Mouse (Mus musculus) liver, adult 2 months (tissue): ENCODE measurements around the gene Atxn10. TPM values are rescaled to one million over a fixed set of nuclear protein-coding genes. Genes with fewer than 3 reads are reported as not detected.

Source experiments
- DNase-seq: peaks from one replicate; pipeline ENCODE4 v3.0.0-alpha.2; 2011; ENCODE audit warnings: low read depth, low spot score; ENCODE audit errors: extremely low read depth
- H3K27ac ChIP-seq: fragments of 200-500 bp; replicated peaks from 2 replicates; pipeline ENCODE4 v1.5.1; 2012; ENCODE audit warnings: low read depth, mild to moderate bottlenecking, control low read depth, inconsistent platforms, low read length; ENCODE audit not compliant: insufficient read depth
- H3K27me3 ChIP-seq: fragments of 200-500 bp; 2 replicates; pipeline ENCODE4 v1.6.1; 2012; ENCODE audit warnings: mild to moderate bottlenecking, moderate library complexity, low read length, inconsistent platforms; ENCODE audit not compliant: control insufficient read depth, insufficient read depth
- H3K36me3 ChIP-seq: fragments of 200-500 bp; 2 replicates; pipeline ENCODE4 v1.6.1; 2012; ENCODE audit warnings: low read length, inconsistent platforms; ENCODE audit not compliant: control insufficient read depth, insufficient read depth
- H3K4me1 ChIP-seq: fragments of 200-500 bp; 2 replicates; pipeline ENCODE4 v1.6.1; 2011; ENCODE audit warnings: low read length; ENCODE audit not compliant: control insufficient read depth, insufficient read depth
- H3K4me3 ChIP-seq: fragments of 200-500 bp; 2 replicates; pipeline ENCODE4 v1.5.1; 2011; ENCODE audit warnings: low read depth, mild to moderate bottlenecking, control low read depth, low read length, moderate library complexity; ENCODE audit not compliant: insufficient read depth
- H3K79me2 ChIP-seq: fragments of 200-500 bp; 2 replicates; pipeline ENCODE4 v1.6.1; 2012; ENCODE audit warnings: inconsistent platforms, mild to moderate bottlenecking, low read length, moderate library complexity; ENCODE audit not compliant: control insufficient read depth, insufficient read depth
- H3K9ac ChIP-seq: fragments of 200-500 bp; 2 replicates; pipeline ENCODE4 v1.6.1; 2012; ENCODE audit warnings: low read depth, mild to moderate bottlenecking, control low read depth, inconsistent platforms, low read length
- CTCF ChIP-seq: fragments of 200-500 bp; IDR thresholded peaks from 2 replicates; pipeline ENCODE4 v1.5.1; 2011; ENCODE audit warnings: low read depth, low read length, control low read depth
- POLR2A ChIP-seq: fragments of 200-500 bp; IDR thresholded peaks from 2 replicates; pipeline ENCODE4 v1.6.1; 2011; ENCODE audit warnings: low read length, control low read depth; ENCODE audit not compliant: insufficient read depth; ENCODE audit errors: extremely low read depth
- WGBS: fragments of 180-500 bp; shearing (Covaris S2); methylation state at CpG from one replicate; pipeline ENCODE4 v1.1.7; 2018; 5-methylcytosine and 5-hydroxymethylcytosine counted together
- polyA plus RNA-seq: library from polyadenylated mRNA; depleted of rRNA; stranded (reverse); fragments of >200 nt; gene quantifications from 2 replicates; pipeline ENCODE4 v1.2.3, GENCODE M21; 2012
- total RNA-seq: library from RNA; depleted of rRNA; stranded (reverse); fragments of >200 nt; gene quantifications from 2 replicates; pipeline ENCODE4 v1.2.3, GENCODE M21; 2014

Gene Atxn10
- total and polyA plus RNA-seq, 2 experiments: 36.8 to 41.0 TPM

- no peak overlapping the region for H3K9ac ChIP-seq
- no peaks in the 10 kb centered on the region for H3K27me3 ChIP-seq
- WGBS: 82% methylated on average over 5 of the region's 5 CpGs
- no peak for DNase-seq
- TF ChIP-seq POLR2A: no peak
- TF ChIP-seq CTCF: no peak
- peaks cover 4% of the 10 kb centered on the region for H3K4me1 ChIP-seq
- no peaks in the 10 kb centered on the region for H3K36me3 ChIP-seq
- no peak overlapping the region for H3K27ac ChIP-seq
- peaks cover 11% of the 10 kb centered on the region; the same call in 1 of the 2 replicates for H3K79me2 ChIP-seq
- no peak overlapping the region for H3K4me3 ChIP-seq
These were observed 1.9 kb downstream of the Atxn10 start for GRCm38 (mm10) chr15:85337979-85338378.

GRCm38 (mm10) chr15:85342246-85342645 is 6.2 kb downstream of the Atxn10 start:
- 96% methylated on average over 2 of the region's 2 CpGs for WGBS
- H3K27me3 ChIP-seq: no peaks in the 10 kb centered on the region
- peaks cover 11% of the 10 kb centered on the region for H3K4me1 ChIP-seq
- H3K4me3 ChIP-seq: no peak overlapping the region
- TF ChIP-seq POLR2A: no peak
- no peak for TF ChIP-seq CTCF
- no peaks in the 10 kb centered on the region for H3K36me3 ChIP-seq
- peaks cover 34% of the 10 kb centered on the region; the same call in 1 of the 2 replicates for H3K79me2 ChIP-seq
- H3K27ac ChIP-seq: no peak overlapping the region
- DNase-seq: no peak
- H3K9ac ChIP-seq: no peak overlapping the region

- no peaks in the 10 kb centered on the region for H3K27me3 ChIP-seq
- TF ChIP-seq CTCF (no peak), POLR2A (no peak)
- 90% methylated on average over 2 of the region's 2 CpGs for WGBS
- DNase-seq: no peak
- H3K79me2 ChIP-seq: peaks cover 38% of the 10 kb centered on the region
- H3K4me3 ChIP-seq: no peak overlapping the region
- H3K27ac ChIP-seq: no peak overlapping the region
- no peak overlapping the region for H3K9ac ChIP-seq
- H3K4me1 ChIP-seq: peaks cover 10% of the 10 kb centered on the region
- no peaks in the 10 kb centered on the region for H3K36me3 ChIP-seq
These were observed 8.6 kb downstream of the Atxn10 start for GRCm38 (mm10) chr15:85344673-85345072.

GRCm38 (mm10) chr15:85347058-85347700 is 11.1 kb downstream of the Atxn10 start:
- Histone ChIP-seq H3K9ac (no peak overlapping the region), H3K79me2 (peaks cover 43% of the 10 kb centered on the region), H3K4me1 (peaks cover 10% of the 10 kb centered on the region), H3K27me3 (no peaks in the 10 kb centered on the region), H3K27ac (no peak overlapping the region), H3K36me3 (no peaks in the 10 kb centered on the region), H3K4me3 (no peak overlapping the region)
- 91% methylated on average over 6 of the region's 6 CpGs for WGBS
- no peak for DNase-seq
- TF ChIP-seq POLR2A: no peak
- no peak for TF ChIP-seq CTCF

GRCm38 (mm10) chr15:85350144-85350543 is 14.1 kb downstream of the Atxn10 start:
- Histone ChIP-seq H3K4me3 (no peak overlapping the region), H3K4me1 (peaks cover 3% of the 10 kb centered on the region), H3K27me3 (no peaks in the 10 kb centered on the region), H3K9ac (no peak overlapping the region), H3K36me3 (no peaks in the 10 kb centered on the region), H3K27ac (no peak overlapping the region), H3K79me2 (peaks cover 26% of the 10 kb centered on the region)
- DNase-seq: no peak
- WGBS: 91% methylated on average over 2 of the region's 2 CpGs
- TF ChIP-seq POLR2A (no peak), CTCF (no peak)

GRCm38 (mm10) chr15:85354060-85354459 is 18.0 kb downstream of the Atxn10 start:
- Histone ChIP-seq H3K27me3 (no peaks in the 10 kb centered on the region), H3K79me2 (peaks cover 15% of the 10 kb centered on the region), H3K27ac (no peak overlapping the region), H3K4me1 (peaks cover 8% of the 10 kb centered on the region), H3K4me3 (no peak overlapping the region), H3K9ac (no peak overlapping the region), H3K36me3 (no peaks in the 10 kb centered on the region)
- 52% methylated on average over 9 of the region's 9 CpGs for WGBS
- peak; percentile 50 for DNase-seq
- no peak for TF ChIP-seq POLR2A
- TF ChIP-seq CTCF: no peak
